Mouse (Mus musculus): ENCODE measurements around the gene Pax3. TPM values are rescaled to one million over a fixed set of nuclear protein-coding genes. Genes with fewer than 3 reads are reported as not detected.

Gene Pax3
- polyA plus RNA-seq, 1 experiment = not detected

- Histone ChIP-seq H3K36me3 (ENCODE audit: control insufficient read depth) (no peaks in the 10 kb centered on the region), H3K9me3 (ENCODE audit: control insufficient read depth, low read length) (peaks cover 2% of the 10 kb centered on the region), H3K4me3 (replicated peaks) (no peak overlapping the region), H3K27me3 (ENCODE audit: control insufficient read depth) (no peaks in the 10 kb centered on the region), H3K4me1 (ENCODE audit: control insufficient read depth) (no peaks in the 10 kb centered on the region)
- TF ChIP-seq TAL1 (IDR thresholded peaks at IDR 0.05; ENCODE audit: low read length) (no peak), GATA1 (IDR thresholded peaks at IDR 0.05; ENCODE audit: low read length) (no peak)
These were observed 115.2 kb downstream of the Pax3 start for GRCm38 (mm10) chr1:78081761-78082160.

- Histone ChIP-seq H3K36me3 (ENCODE audit: control insufficient read depth) (no peaks in the 10 kb centered on the region), H3K9me3 (ENCODE audit: control insufficient read depth, low read length) (no peaks in the 10 kb centered on the region), H3K4me1 (ENCODE audit: control insufficient read depth) (no peaks in the 10 kb centered on the region), H3K27me3 (ENCODE audit: control insufficient read depth) (no peaks in the 10 kb centered on the region), H3K4me3 (replicated peaks) (no peak overlapping the region)
- TF ChIP-seq GATA1 (IDR thresholded peaks at IDR 0.05; ENCODE audit: low read length) = no peak
- TF ChIP-seq TAL1 (IDR thresholded peaks at IDR 0.05; ENCODE audit: low read length) = no peak
These were observed 136.1 kb downstream of the Pax3 start for GRCm38 (mm10) chr1:78060850-78061249.

GRCm38 (mm10) chr1:78057939-78058338, 139.0 kb downstream of the Pax3 start:
- Histone ChIP-seq H3K27me3 (ENCODE audit: control insufficient read depth) (no peaks in the 10 kb centered on the region), H3K36me3 (ENCODE audit: control insufficient read depth) (no peaks in the 10 kb centered on the region), H3K4me3 (replicated peaks) (no peak overlapping the region), H3K4me1 (ENCODE audit: control insufficient read depth) (no peaks in the 10 kb centered on the region), H3K9me3 (ENCODE audit: control insufficient read depth, low read length) (no peaks in the 10 kb centered on the region)
- TF ChIP-seq TAL1 (IDR thresholded peaks at IDR 0.05; ENCODE audit: low read length) (no peak), GATA1 (IDR thresholded peaks at IDR 0.05; ENCODE audit: low read length) (no peak)

GRCm38 (mm10) chr1:78053677-78054076, 143.3 kb downstream of the Pax3 start:
- Histone ChIP-seq H3K9me3 (ENCODE audit: control insufficient read depth, low read length) (no peaks in the 10 kb centered on the region), H3K4me3 (replicated peaks) (no peak overlapping the region), H3K36me3 (ENCODE audit: control insufficient read depth) (no peaks in the 10 kb centered on the region), H3K27me3 (ENCODE audit: control insufficient read depth) (no peaks in the 10 kb centered on the region), H3K4me1 (ENCODE audit: control insufficient read depth) (no peaks in the 10 kb centered on the region)
- TF ChIP-seq TAL1 (IDR thresholded peaks at IDR 0.05; ENCODE audit: low read length) = no peak
- TF ChIP-seq GATA1 (IDR thresholded peaks at IDR 0.05; ENCODE audit: low read length) = no peak

Other genes with a start within 250 kb of the Pax3 start
- not detected in 2 replicates for gene Sgpp2, start 113.2 kb upstream of the Pax3 start, polyA plus RNA-seq (2012)